Mouse (Mus musculus) small intestine, adult 2 months (tissue): ENCODE measurements around the gene Trim2.

Source experiments
- CTCF ChIP-seq: fragments of 200-500 bp; IDR thresholded peaks from 2 replicates; pipeline ENCODE4 v1.5.1; 2012; ENCODE audit warnings: low read depth, mild to moderate bottlenecking, control low read depth, inconsistent platforms, low read length, moderate library complexity, mixed read lengths; ENCODE audit not compliant: insufficient replicate concordance, insufficient read length; ENCODE audit errors: extremely low read depth
- POLR2A ChIP-seq: fragments of 200-500 bp; IDR thresholded peaks from 2 replicates; pipeline ENCODE4 v1.6.1; 2012; ENCODE audit warnings: low read depth, mild to moderate bottlenecking, control low read depth, inconsistent platforms, low read length, moderate library complexity

DNA sequence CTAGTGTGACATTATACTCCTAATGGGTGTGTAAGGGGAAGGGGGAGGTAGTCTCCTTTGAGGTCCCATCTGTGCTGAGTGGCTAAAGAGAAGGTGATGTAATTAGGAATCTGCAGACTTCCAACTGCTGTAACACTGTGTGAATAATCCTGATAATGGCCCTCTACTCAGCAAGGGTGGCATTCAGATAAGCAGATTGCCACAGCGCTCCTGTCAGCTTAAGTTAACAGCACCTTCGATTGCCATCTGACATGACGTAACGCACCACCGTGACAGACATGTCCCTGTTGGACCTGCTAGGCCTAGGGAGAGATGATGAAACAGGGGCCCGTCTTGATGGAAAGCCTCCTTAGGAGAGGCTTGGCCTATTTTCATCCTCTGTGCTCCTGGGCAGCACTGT, 43.6 kb upstream of the Trim2 start:
- no peak for TF ChIP-seq CTCF
- no peak for TF ChIP-seq POLR2A
